Mouse (Mus musculus): ENCODE measurements around the gene Faf1. TPM values are rescaled to one million over a fixed set of nuclear protein-coding genes. Genes with fewer than 3 reads are reported as not detected.

Faf1 gene
- polyA plus RNA-seq, 1 experiment from 2014 or later: 23.0 TPM

Other genes with a start within 250 kb of the Faf1 start
- 40.0 and 47.4 TPM in 2 replicates for gene Rnf11, start 191.9 kb upstream of the Faf1 start, polyA plus RNA-seq (2015; fragmentation: Nextera tagmentation; extraction: Ambion mirVana)
- gene 4930522H14Rik, start 145.3 kb upstream of the Faf1 start, polyA plus RNA-seq (2015; fragmentation: Nextera tagmentation; extraction: Ambion mirVana): not detected in 2 replicates
- gene Cdkn2c, start 9.4 kb upstream of the Faf1 start, polyA plus RNA-seq (2015; fragmentation: Nextera tagmentation; extraction: Ambion mirVana): 13.6 and 14.8 TPM in 2 replicates